Mouse (Mus musculus) ovary, postnatal 14 days (tissue): ENCODE data around the gene Clec3a.

ENCODE experiments used
- DNase-seq: peaks from one replicate; pipeline ENCODE4 v3.0.0; 2022; ENCODE audit warnings: low spot score

The Clec3a gene

GRCm38 (mm10) chr8:114458113-114458784, 40.4 kb downstream of the Clec3a start:
- DNase-seq = no peak

GRCm38 (mm10) chr8:114460600-114460999, 42.7 kb downstream of the Clec3a start:
- DNase-seq = no peak

GRCm38 (mm10) chr8:114462591-114462990, 44.7 kb downstream of the Clec3a start:
- DNase-seq = no peak

GRCm38 (mm10) chr8:114463305-114463704, 45.4 kb downstream of the Clec3a start:
- DNase-seq = no peak

GRCm38 (mm10) chr8:114468526-114469207, 50.8 kb downstream of the Clec3a start:
- DNase-seq = no peak

GRCm38 (mm10) chr8:114469208-114469590, 51.3 kb downstream of the Clec3a start:
- no peak for DNase-seq

- DNase-seq = no peak
These were observed 55.7 kb downstream of the Clec3a start for GRCm38 (mm10) chr8:114473546-114473945.
